Mouse (Mus musculus) ES-E14 (cell line): ENCODE data around the gene Nr1i3.

Experiments
- CHD2 ChIP-seq: IDR thresholded peaks from 2 replicates; pipeline ENCODE4 v1.6.1; 2014; ENCODE audit warnings: mild to moderate bottlenecking, low read depth, low read length, inconsistent platforms
- HCFC1 ChIP-seq: IDR thresholded peaks from 2 replicates; pipeline ENCODE4 v1.6.1; 2012; ENCODE audit warnings: low read length, inconsistent platforms, borderline replicate concordance; ENCODE audit not compliant: insufficient read depth
- MAFK ChIP-seq: IDR thresholded peaks from 2 replicates; pipeline ENCODE4 v1.6.1; 2014; ENCODE audit warnings: mild to moderate bottlenecking, low read depth, low read length, inconsistent platforms; ENCODE audit not compliant: insufficient read depth
- ZNF384 ChIP-seq: IDR thresholded peaks from 2 replicates; pipeline ENCODE4 v1.6.1; 2012; ENCODE audit warnings: low read depth, low read length, inconsistent platforms

- TF ChIP-seq ZNF384: no peak
- TF ChIP-seq MAFK: no peak
- TF ChIP-seq CHD2: no peak
- no peak for TF ChIP-seq HCFC1
These were observed 49.5 kb upstream of the Nr1i3 start for GRCm38 (mm10) chr1:171164258-171164657.
